Mouse (Mus musculus) testis, postnatal 14 days (tissue): ENCODE data around the gene Vps8.

Experiments used
- DNase-seq: peaks from one replicate; pipeline ENCODE4 v3.0.0; 2021; ENCODE audit warnings: low spot score

Vps8 gene

GRCm38 (mm10) chr16:21628061-21628591 lies 205.2 kb downstream of the Vps8 start:
- DNase-seq = no peak

DNA sequence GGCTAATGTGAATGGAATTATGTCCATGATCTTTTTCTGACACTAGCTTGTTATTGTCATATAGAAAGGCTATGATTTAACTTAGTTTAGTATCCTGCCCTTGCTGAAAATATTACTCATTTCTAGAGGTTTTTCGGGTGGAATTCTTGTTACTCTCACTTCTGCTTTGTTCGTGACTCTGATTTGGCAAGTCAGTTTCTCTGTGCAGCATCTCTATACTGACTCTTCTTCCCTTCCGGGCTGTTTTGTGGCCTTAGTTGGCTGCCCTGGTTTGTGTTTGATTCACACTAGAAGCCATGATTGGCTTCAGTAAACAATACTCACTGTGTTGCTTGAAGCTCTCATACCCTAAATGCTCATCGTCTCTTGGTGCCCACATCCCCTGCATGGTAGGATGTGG lies 207.7 kb downstream of the Vps8 start:
- DNase-seq = no peak

DNA sequence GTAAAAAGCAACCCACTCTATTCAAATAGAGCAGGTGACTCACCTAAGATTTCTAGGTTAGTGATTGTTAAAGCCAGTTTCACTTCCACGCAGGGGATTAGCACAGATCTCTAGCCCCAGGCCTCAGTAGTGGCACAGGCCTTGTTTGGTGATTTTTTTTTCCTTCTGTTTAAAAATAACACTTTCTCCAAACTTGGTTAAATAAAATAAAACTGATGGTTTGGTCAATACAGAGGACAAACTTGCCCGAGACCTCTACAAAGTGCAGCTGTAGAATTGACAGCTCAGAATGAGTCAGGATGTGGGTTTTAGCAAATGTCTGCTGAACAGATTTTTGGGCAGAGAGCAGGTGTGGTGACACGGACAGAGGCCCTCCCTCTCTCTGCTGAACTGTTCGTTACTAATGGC lies 208.9 kb downstream of the Vps8 start:
- DNase-seq = no peak

GRCm38 (mm10) chr16:21634460-21634859 lies 211.5 kb downstream of the Vps8 start:
- no peak for DNase-seq

DNA sequence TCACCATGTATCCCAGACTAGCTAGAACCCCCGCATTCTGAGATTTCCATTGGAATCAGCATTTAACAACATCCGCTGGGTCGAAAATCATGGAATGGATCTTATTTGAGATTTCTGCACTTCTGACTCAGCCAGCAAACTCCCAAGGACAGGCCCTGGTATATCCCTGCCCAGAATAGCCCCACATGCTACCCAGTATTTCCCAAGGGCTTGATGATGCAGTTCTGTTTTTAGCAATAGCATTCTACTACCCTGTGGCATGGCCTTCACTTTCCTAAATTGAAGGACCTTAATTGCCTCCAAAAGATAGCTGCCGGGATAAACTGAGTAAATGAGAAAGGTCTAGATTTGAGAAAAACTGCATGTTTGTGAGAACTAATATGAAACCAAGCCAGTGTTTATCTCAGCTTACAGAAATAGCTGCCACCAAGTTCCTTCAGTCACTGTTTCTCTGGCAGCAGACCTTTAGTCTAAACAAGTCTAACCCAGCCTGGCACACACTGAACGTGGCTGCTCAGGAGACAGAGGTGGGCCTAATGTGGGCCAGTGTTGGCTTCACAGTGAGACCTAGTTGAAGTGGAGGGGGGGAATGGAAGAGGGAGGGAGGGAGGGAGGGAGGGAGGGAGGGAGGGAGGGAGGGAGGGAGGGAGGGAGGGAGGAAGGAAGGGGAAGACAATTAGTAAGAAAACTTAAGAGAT lies 213.4 kb downstream of the Vps8 start:
- DNase-seq = no peak

DNA sequence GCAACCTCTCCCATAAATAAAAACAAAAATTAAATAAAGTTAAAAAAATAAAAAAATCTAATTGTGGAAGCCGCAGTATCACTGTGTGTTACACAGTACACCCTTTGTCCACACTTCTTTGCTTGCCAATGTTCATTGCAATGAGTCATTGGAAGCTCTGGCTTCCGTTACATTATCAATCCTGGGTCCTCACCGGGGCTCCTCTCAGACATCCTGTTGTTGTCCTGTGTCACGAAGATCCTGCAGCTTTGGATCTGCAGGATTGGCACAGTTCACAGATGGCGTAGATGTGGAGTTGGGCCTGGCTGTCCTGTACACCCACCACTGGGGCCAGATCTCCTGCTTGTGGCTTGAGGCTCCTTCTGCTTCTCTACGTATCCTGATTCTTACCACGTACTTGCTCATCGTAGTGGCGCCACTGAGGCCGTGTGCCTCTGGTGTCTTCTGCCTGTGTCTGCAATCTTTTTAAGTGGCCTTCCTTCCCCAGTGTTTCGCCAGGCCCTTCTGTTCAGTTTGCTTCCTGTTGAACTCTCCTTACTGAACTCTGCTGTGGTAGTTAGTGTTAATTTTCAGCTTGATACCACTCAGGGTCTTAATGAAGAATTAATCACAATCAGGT lies 214.4 kb downstream of the Vps8 start:
- no peak for DNase-seq

DNA sequence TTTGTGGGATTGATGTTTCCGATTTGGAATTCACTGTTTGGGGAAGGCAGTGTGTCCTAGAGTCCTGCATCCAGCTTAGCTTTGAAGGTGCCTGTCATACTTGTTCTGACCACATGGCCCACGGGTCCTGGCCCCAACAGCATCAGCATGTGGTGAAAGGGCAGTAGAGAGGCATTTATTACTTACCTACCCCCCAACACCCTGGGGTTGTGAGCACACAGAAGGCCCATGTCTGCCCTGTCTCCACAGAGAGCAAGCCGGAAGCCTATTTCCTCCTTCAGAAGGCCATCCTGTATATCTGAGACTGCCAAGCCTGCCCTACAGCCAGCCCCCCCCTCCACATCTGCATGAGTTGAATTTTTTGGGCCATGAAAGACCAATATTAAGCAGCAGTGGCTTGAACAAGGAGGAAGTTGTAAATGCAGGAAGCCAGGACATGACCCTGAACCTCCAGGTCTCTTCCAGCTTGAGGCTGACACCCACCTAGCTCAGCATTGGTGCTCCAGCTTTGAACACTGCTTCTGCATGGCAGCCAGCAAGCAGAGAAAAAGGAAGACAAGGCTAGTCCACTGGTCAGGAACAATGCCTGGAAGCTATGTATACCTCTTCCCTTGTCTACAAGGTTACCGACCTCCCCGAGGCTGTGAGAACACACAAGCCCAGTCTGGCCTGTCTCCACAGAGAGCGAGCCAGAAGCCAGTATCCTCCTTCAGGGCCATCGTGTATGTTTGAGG lies 218.0 kb downstream of the Vps8 start:
- DNase-seq = no peak

- no peak for DNase-seq
Measured at GRCm38 (mm10) chr16:21641944-21642343, 219.0 kb downstream of the Vps8 start.

GRCm38 (mm10) chr16:21642906-21643305 lies 220.0 kb downstream of the Vps8 start:
- DNase-seq = no peak

DNA sequence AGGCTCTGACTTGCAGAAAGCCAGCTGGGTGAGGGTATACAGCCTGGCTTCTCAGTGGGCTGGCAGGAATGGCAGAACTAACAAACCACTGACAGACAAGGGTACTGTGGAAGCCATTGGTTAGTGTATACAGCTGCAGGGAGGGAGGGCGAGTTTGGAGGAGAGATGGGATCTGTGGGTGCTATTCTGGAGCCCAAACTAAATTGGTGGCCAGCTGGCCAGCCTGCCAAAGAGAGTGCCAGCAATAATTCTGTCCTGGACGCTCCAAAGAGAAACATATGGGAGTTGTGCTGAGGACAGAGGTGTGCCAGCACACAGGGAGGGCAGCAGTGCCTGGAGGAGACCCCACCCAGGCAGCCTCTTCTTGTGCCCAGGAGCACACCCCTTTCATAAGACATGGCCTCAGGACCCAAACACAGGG lies 220.7 kb downstream of the Vps8 start:
- DNase-seq = no peak

DNA sequence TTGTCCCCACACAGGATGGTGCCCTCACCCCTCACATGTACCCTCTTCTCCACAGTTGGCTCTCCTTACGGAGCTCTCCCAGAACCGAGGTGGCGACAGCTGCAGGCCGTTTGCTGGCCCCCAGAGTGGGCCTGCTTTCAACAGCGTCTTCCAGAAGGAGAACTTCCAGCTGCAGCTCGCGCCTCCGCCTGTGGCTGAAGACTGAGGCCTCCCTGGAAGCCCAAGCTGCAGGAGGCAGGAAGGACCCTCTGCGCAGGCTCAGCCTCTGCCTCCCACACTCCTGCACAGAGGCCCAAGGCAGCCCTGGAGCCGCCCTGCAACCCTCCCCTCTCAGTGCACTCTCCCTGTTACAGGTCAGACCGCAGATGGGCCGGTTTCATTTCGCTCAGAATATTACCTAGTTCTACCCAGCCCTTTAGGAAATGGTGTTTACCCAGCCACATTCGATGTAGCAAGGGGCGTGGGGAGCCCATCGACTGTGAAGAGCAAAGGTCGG lies 221.2 kb downstream of the Vps8 start:
- peak; percentile 25 for DNase-seq

GRCm38 (mm10) chr16:21644574-21644973 lies 221.7 kb downstream of the Vps8 start:
- no peak for DNase-seq

DNA sequence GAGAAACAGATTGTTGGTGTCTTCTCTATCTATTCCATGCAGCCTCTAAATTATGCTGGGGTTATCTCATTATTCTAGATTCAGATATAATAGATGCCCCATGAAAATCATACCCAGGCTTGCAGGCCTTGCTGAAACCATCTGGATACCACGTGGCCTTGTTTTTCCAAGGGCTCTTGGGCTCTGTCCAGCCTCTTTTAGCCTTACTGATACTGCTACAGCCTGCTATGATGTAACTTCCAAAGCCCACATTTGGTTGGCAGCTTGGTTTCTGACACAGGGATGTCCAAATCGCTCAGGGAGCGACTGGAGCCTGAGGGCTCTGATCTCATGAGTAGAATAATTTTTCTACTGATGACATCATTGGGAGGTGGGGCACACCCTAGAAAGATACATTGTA lies 223.0 kb downstream of the Vps8 start:
- no peak for DNase-seq

GRCm38 (mm10) chr16:21646496-21646895 lies 223.6 kb downstream of the Vps8 start:
- DNase-seq = no peak

DNA sequence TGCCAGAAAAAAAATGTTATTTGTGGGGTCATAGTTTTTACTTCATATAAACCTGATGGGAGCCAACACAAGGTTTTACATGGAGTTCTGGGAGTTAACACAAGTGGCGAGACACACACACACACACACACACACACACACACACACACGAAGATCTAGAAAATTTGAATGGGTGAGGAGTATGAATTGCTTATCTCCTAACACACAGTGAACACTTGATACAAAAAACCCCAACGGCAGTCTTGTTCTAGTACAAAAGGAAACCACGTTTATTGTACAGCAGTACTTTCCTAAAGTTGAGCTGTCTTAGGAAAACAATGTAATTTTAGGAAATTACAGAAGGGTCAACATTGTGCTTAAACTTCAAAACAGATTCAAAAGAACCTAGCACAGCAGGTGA lies 225.9 kb downstream of the Vps8 start:
- DNase-seq = no peak

- no peak for DNase-seq
Measured at GRCm38 (mm10) chr16:21650289-21650688, 227.4 kb downstream of the Vps8 start.

DNA sequence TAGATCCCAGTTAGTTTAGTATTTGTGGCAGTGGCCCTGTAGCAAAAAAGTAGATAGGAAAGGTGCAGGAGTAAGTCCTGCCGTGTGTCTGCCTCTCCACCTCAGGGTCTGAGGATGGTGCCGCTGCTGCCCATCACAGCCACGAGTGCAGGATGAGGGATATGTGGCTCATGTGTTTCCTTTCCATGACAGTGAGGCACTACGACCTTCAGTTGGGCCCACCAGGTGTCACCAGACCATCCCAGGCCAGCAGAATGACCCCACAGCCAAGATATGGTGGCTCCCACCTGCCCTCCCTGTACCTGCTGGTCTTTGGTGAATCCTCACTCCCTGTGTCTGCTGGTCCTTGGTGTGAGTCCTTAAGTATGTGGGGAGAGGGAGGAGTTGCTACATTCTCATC lies 228.2 kb downstream of the Vps8 start:
- DNase-seq = no peak

GRCm38 (mm10) chr16:21653151-21653550 lies 230.2 kb downstream of the Vps8 start:
- DNase-seq = no peak

DNA sequence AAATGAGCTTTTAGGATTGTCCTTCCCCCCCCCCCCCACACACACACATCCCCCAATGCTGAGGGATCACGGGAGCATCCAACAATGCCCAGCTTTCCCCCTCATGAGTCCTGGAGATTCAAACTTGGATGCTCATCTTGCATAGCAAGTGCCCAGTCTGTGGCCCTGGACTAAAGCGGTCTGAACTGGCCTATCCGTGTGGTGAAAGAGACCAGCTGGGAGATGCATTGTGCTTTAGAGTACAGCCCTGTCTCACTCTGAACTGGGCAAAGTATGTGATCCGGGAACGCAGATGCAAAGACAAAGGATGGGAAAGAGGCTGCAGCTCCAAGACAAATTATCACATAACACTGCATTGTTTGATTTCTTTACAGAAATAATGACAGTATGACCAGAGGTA lies 231.5 kb downstream of the Vps8 start:
- no peak for DNase-seq

GRCm38 (mm10) chr16:21655291-21655690 lies 232.4 kb downstream of the Vps8 start:
- DNase-seq = no peak

- DNase-seq = no peak
Measured at GRCm38 (mm10) chr16:21655961-21656360, 233.0 kb downstream of the Vps8 start.

DNA sequence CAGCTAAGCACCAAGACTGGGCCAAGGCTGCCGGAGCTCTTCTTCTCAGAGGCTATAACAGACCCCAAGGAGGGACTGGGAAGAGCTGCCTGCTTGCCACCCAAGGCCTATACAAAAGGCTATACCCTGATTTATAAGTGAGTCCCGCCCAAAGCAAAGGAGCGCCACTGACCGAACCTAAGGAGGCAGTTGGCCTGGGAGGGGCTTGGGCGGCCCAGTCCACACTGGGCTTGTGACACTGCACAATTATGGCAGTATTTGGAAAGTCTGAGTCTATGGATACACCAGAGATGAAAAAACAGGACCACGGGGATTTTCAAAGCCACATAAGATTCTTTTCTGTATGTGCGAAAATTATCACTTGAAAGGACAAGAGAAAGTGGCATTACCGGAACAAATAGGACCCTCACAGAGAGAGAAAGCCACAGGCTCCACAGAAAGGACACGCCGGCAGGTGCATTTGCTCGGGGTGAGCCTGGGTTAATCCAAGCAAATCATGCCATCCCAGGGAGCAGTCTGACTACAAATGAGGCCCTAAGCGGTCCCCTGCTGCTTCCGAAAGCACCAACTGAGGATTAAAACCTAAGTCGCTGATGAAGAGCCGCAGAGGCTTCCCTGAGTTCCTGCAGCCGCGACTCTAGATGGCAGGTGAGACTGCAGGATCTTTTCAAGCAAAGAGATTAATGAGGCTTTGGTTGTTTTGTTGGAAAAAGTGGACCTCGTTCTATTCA lies 241.9 kb downstream of the Vps8 start:
- DNase-seq = no peak
